Mouse (Mus musculus) hindbrain, postnatal 0 days (tissue): ENCODE data around the gene Bicral. TPM values are rescaled to one million over a fixed set of nuclear protein-coding genes. Genes with fewer than 3 reads are reported as not detected.

Source experiments
- ATAC-seq: fragments of 200-750 bp; cut with Nextera tagmentation; 2 replicates; pipeline ENCODE4 v1.8.0; 2017; ENCODE audit warnings: mild to moderate bottlenecking, moderate TSS enrichment, moderate library complexity
- DNase-seq: peaks from one replicate; pipeline ENCODE4 v3.0.0-alpha.2; 2015; ENCODE audit warnings: low spot score
- H3K27ac ChIP-seq: fragments of 300-500 bp; sonication (generic); 2 replicates; pipeline ENCODE4 v1.5.1; 2014; ENCODE audit warnings: mild to moderate bottlenecking
- H3K27me3 ChIP-seq: fragments of 300-500 bp; sonication (generic); 2 replicates; pipeline ENCODE4 v1.6.1; 2014; ENCODE audit warnings: low read length, mixed read lengths; ENCODE audit not compliant: insufficient read depth
- H3K36me3 ChIP-seq: fragments of 300-500 bp; sonication (generic); 2 replicates; pipeline ENCODE4 v1.6.1; 2014; ENCODE audit warnings: low read length, mixed read lengths; ENCODE audit not compliant: insufficient read depth
- H3K4me1 ChIP-seq: fragments of 300-500 bp; sonication (generic); 2 replicates; pipeline ENCODE4 v1.6.1; 2014; ENCODE audit warnings: antibody characterized with exemption, low read length, mixed read lengths; ENCODE audit not compliant: insufficient read depth
- H3K4me2 ChIP-seq: fragments of 300-500 bp; sonication (generic); 2 replicates; pipeline ENCODE4 v1.6.1; 2014; ENCODE audit warnings: low read depth, mild to moderate bottlenecking, low read length, moderate library complexity, mixed read lengths
- H3K4me3 ChIP-seq: fragments of 300-500 bp; sonication (generic); 2 replicates; pipeline ENCODE4 v1.5.1; 2014; ENCODE audit warnings: low read length
- H3K9ac ChIP-seq: fragments of 300-500 bp; sonication (generic); replicated peaks from 2 replicates; pipeline ENCODE4 v1.6.1; 2014; ENCODE audit warnings: mild to moderate bottlenecking, low read length, moderate library complexity, mixed read lengths
- H3K9me3 ChIP-seq: fragments of 300-500 bp; sonication (generic); 2 replicates; pipeline ENCODE4 v1.6.1; 2016; ENCODE audit warnings: low read length, mixed read lengths
- CTCF ChIP-seq: IDR thresholded peaks from 2 replicates; pipeline ENCODE4 v1.5.1; 2016; ENCODE audit warnings: antibody characterized with exemption, control low read depth, low read depth
- WGBS: fragments of 180-500 bp; shearing (Covaris S2); extraction: QIAGEN DNeasy Blood & Tissue Kit; methylation state at CpG from one replicate; pipeline ENCODE4 v1.1.7; 2014; 5-methylcytosine and 5-hydroxymethylcytosine counted together
- polyA plus RNA-seq: library from polyadenylated mRNA; unstranded; fragments of >200 nt; fragmentation: Nextera tagmentation; extraction: Ambion mirVana; gene quantifications from 2 replicates; pipeline ENCODE4 v1.2.1, GENCODE M21; 2015
- total RNA-seq: library from RNA; depleted of rRNA; stranded (reverse); fragments of >200 nt; gene quantifications from 2 replicates; pipeline ENCODE4 v1.2.3, GENCODE M21; 2014

Gene Bicral
- total and polyA plus RNA-seq, 2 experiments from 2014 or later: 5.2 to 22.9 TPM

DNA sequence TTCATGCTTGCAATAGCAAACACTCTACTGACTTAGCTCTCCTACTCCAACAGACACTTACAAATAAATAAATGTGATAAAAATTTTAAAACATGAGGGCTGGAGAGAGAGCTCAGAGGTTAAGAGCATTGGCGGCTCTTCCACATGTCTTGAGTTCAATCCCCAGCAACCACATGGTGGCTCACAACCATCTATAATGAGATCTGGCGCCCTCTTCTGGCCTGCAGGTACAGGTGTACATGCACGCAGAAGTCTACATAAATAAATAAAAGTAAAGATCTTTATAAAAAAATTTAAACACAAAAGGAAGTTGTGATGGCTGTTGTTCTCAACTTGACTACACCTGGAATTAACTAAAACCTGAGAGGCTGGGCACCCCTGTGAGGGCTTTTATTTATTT is 17.3 kb upstream of the Bicral start:
- no peak overlapping the region for H3K4me2 ChIP-seq
- 64% methylated on average over 3 of the region's 3 CpGs for WGBS
- H3K4me1 ChIP-seq: no peaks in the 10 kb centered on the region
- no peaks in the 10 kb centered on the region for H3K36me3 ChIP-seq
- DNase-seq (no peak), ATAC-seq (no peak)
- H3K27me3 ChIP-seq: no peaks in the 10 kb centered on the region
- no peaks in the 10 kb centered on the region for H3K9me3 ChIP-seq
- TF ChIP-seq CTCF: no peak; the same call in 1 of the 2 replicates
- no peak overlapping the region for H3K27ac ChIP-seq
- no peak overlapping the region for H3K9ac ChIP-seq
- H3K4me3 ChIP-seq: no peak overlapping the region

DNA sequence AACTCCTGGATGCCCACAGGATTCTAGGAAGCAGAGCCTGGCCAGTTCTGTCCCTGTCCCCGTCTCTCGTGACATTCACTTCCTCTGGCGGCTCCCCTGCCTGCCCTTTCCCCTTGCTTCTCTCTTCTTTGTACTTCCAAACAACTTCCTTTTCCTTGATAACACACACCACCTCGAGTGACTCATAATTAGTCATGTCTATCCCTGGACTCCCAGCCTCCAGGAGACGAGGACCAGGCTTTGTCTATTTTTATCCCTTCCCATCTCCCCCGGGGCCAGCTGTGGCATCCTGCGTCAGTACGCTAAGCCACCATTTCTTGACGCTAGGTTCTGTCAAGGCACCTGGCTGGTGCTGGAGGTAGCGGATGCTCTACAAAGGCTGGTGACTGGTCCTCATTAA is 15.9 kb upstream of the Bicral start:
- 48% methylated on average over 10 of the region's 10 CpGs for whole genome bisulfite sequencing
- Histone ChIP-seq H3K27ac (no peak overlapping the region), H3K4me2 (no peak overlapping the region), H3K9ac (no peak overlapping the region), H3K4me1 (no peaks in the 10 kb centered on the region), H3K4me3 (no peak overlapping the region), H3K36me3 (no peaks in the 10 kb centered on the region), H3K9me3 (no peaks in the 10 kb centered on the region), H3K27me3 (no peaks in the 10 kb centered on the region)
- DNase-seq (no peak), ATAC-seq (no peak)
- TF ChIP-seq CTCF: no peak

DNA sequence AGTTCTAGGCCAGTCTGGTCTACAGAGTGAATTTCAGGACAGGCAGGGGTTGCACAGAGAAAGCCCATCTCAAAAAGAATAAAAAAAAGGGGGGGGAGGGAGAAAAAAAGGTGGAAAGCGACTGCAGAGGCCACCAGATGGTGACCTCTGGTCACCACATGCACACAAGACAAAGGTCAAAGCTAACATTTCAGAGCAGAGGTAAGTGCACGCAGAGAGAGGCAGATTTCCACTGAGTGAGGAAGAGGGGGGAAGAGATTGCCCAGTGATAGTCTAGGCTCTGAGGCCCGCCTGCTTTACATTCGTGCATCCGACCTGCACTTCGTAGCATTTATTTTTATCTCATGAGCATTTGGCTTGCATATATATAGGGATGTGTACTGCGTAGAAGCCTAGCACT is 14.5 kb upstream of the Bicral start:
- Histone ChIP-seq H3K4me2 (no peak overlapping the region), H3K9ac (no peak overlapping the region), H3K9me3 (no peaks in the 10 kb centered on the region), H3K27me3 (no peaks in the 10 kb centered on the region), H3K4me1 (no peaks in the 10 kb centered on the region), H3K36me3 (no peaks in the 10 kb centered on the region), H3K4me3 (no peak overlapping the region), H3K27ac (no peak overlapping the region)
- no peak for DNase-seq
- ATAC-seq: no peak
- no peak for TF ChIP-seq CTCF
- 81% methylated on average over 7 of the region's 7 CpGs for WGBS

DNA sequence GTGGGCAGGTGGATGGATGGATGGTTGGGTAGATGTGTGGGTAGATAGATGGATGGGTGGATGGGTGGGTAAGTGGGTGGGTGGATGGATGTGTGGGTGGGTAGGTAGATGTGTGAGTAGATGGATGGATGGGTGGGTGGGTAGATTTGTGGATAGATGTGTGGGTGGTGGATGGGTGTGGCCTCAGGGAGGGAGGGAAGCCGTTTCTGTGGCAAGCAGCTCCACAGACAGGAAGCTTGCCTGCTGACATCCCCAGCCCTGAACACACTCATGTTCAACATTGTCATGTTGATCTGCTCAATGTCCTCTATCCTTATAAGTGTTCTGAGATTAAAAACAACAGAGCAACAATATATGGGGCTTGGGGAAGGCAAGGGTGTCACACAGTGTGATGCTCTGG is 12.6 kb upstream of the Bicral start:
- Histone ChIP-seq H3K27ac (no peak overlapping the region), H3K4me1 (no peaks in the 10 kb centered on the region), H3K27me3 (no peaks in the 10 kb centered on the region), H3K9ac (no peak overlapping the region), H3K36me3 (no peaks in the 10 kb centered on the region), H3K9me3 (no peaks in the 10 kb centered on the region), H3K4me2 (no peak overlapping the region), H3K4me3 (no peak overlapping the region)
- TF ChIP-seq CTCF: no peak
- ATAC-seq: no peak
- 52% methylated on average over 1 of the region's 1 CpGs for WGBS
- DNase-seq: no peak

DNA sequence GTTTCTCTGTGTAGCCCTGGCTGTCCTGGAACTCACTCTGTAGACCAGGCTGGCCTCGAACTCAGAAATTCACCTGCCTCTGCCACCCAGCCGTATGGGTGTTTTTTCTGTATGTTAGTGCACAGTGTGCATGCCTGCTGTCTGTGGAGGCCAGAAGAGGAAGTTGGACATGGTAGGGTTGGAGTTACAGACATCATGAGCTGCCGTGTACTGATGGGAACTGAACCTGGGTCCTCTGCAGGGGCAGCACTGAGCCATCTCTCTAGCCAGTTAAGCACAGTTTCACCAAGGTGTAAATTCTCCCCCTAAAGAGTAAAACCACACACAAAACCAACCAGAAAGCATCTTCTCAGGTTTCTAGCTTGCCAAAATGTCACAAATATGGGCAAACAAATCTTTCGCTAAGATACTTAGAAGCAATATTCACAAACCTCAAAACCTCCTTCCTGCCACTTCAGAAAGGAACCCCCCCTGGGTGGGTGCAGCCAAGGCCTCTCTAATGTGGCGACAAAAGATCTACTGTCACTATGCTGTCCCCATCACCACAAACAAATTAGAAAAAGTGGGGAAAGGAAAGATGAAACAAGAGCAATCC is 12.0 kb upstream of the Bicral start:
- Histone ChIP-seq H3K4me3 (no peak overlapping the region), H3K27ac (no peak overlapping the region), H3K9me3 (no peaks in the 10 kb centered on the region), H3K4me1 (no peaks in the 10 kb centered on the region), H3K36me3 (no peaks in the 10 kb centered on the region), H3K9ac (no peak overlapping the region), H3K4me2 (no peak overlapping the region), H3K27me3 (no peaks in the 10 kb centered on the region)
- DNase-seq: no peak
- TF ChIP-seq CTCF: no peak
- ATAC-seq: no peak
- WGBS: 93% methylated on average over 5 of the region's 5 CpGs

DNA sequence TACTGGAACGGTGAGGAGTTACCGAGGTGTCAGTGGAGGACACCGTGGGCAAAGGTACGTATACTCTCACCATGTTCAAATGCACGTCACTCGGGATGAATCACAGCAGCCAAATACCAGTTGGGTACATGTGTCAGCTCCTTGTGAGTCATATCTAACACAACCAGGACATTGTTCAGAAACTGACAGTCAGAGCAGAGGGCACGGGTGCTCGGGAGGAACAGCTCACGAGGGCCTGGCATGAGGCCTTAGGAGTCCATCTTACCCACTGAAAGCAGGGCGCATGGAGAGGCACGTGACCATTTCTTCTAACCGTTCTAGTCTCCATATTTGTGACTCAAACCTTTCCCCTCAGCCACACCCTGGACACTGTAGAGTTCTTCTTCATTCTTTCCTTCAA is 8.6 kb upstream of the Bicral start:
- no peaks in the 10 kb centered on the region for H3K9me3 ChIP-seq
- ATAC-seq (no peak), DNase-seq (no peak)
- no peak overlapping the region for H3K4me2 ChIP-seq
- H3K9ac ChIP-seq: no peak overlapping the region
- H3K36me3 ChIP-seq: no peaks in the 10 kb centered on the region
- no peaks in the 10 kb centered on the region for H3K27me3 ChIP-seq
- no peak overlapping the region for H3K27ac ChIP-seq
- H3K4me1 ChIP-seq: no peaks in the 10 kb centered on the region
- TF ChIP-seq CTCF: no peak
- no peak overlapping the region for H3K4me3 ChIP-seq
- WGBS: 84% methylated on average over 12 of the region's 12 CpGs

DNA sequence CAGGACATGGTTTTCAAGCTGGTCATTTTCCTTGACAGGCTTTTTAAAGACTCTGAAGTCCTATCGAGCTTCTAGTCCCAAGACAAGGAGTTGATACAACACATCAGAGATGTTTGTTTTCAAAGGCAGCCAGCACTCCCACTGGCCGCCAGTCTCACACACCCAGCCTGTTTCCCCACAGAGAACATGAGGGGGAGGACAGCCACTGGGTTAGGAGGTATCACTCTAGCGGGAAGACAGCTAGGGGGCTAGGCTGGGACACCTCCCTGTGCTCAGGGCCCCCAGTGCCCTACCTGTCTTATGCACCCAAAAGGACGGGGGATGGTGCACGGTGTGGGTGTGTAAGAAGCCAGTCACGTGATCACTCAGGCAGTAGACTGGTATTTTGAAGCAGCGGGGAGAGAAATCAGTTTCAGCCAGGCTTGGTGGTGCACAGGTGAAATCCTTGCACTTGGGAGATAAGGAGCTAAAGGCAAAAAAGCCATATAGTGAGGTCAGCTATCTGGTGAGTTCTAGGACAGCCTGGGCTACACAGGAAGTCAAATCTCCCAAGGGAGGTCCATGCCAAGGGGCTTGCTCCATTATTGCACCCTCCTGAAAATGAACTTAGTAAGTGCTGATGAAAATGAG is 6.4 kb upstream of the Bicral start:
- no peaks in the 10 kb centered on the region for H3K4me1 ChIP-seq
- H3K27ac ChIP-seq: no peak overlapping the region
- no peak for DNase-seq
- no peak overlapping the region for H3K4me3 ChIP-seq
- no peak for TF ChIP-seq CTCF
- no peak for ATAC-seq
- H3K9ac ChIP-seq: no peak overlapping the region
- 74% methylated on average over 7 of the region's 7 CpGs for WGBS
- H3K36me3 ChIP-seq: no peaks in the 10 kb centered on the region
- H3K9me3 ChIP-seq: no peaks in the 10 kb centered on the region
- no peaks in the 10 kb centered on the region for H3K27me3 ChIP-seq
- no peak overlapping the region for H3K4me2 ChIP-seq
